21 mouse cellular contexts compared by ENCODE assay signal in genomic region chr19:42829196-42829595, GRCm38 (mm10). TPM values are rescaled to one million over a fixed set of nuclear protein-coding genes. Genes with fewer than 3 reads are reported as not detected.
DNase-seq lines count a peak whose midpoint lies in the region; ATAC-seq lines count a peak whose summit lies in the region.
"Had no signal": no experiment of that assay in that cellular context is flagged by ENCODE, and none has a peak within 500 bp of the region (broad histone marks: within the 10 kb centered on the region; RNA-seq: fewer than 3 reads in every experiment).

No protein-coding gene starts in this region.

- intact Hi-C loops in left cerebral cortex, postnatal 25 days (cut with DNase I): no loop called here

- peak; percentile 7 for DNase-seq in c-Kit-positive CD71-negative TER-119-negative erythroid progenitor cells, embryonic 14.5 days (ENCODE audit: low read depth)
- DNase-seq in lung, adult 18-20 months: peak; percentile 69 to 78
- DNase-seq in lung, postnatal 10 days: peak; percentile 22
- no peak for DNase-seq in left cerebral cortex, postnatal 25 days (ENCODE audit: low spot score in 2 of 2)
- no peak for DNase-seq in spleen, adult 12 weeks (ENCODE audit: low spot score)
- DNase-seq: adrenal gland, postnatal 36 days; cerebellum, adult 8-10 months; cerebellum, postnatal 25 days; gastrocnemius, postnatal 25 days; heart, postnatal 14 days; kidney, adult 8-10 months; kidney, postnatal 4 days; layer of hippocampus, postnatal 36 days; thymus, adult 2 months; thymus, postnatal 36 days had no signal

- peak; percentile 97 for ATAC-seq in megakaryocyte, adult 5-6 weeks (ENCODE audit: poor library complexity, severe bottlenecking)
- ATAC-seq in cerebellum, adult (ENCODE audit: insufficient number of reproducible peaks, low FRiP score, low TSS enrichment): no peak
- ATAC-seq: CD4-positive, CD25-positive, alpha-beta regulatory T cell, adult 4 months; forebrain, embryonic 14.5 days; intestine, embryonic 16.5 days; midbrain, embryonic 15.5 days had no signal

RNA-seq across cellular contexts. Expression of gene Hps1, which starts 49.4 kb away (rescaled TPM):
- total RNA-seq in megakaryocyte, adult 5-6 weeks (2015): 10.5 and 14.2 TPM in 2 replicates
- 14.3 and 23.3 TPM in 2 replicates for total RNA-seq in megakaryocyte, adult 5-6 weeks (2017)
- total RNA-seq in left cerebral cortex, postnatal 25 days (2021): 1 to 10 TPM; 6.5 to 9.7 TPM

Comparison
In these comparisons a context has a peak if more than half of its experiments do, and no peak if none do; other contexts are left out.
1. DNase-seq: peak in c-Kit-positive CD71-negative TER-119-negative erythroid progenitor cells, embryonic 14.5 days (single experiment), lung, adult 18-20 months (2 of 2) and lung, postnatal 10 days (single experiment); none in left cerebral cortex, postnatal 25 days (0 of 2) and spleen, adult 12 weeks (single experiment).